Mouse (Mus musculus) ovary, postnatal 36 days (tissue): ENCODE measurements around the gene Timm17b.
A peak's percentile ranks its signal among the peaks of the same experiment; 100 is the strongest.
"Not testable (repeated sequence)": the region's sequence is repeated elsewhere in the genome, so short reads cannot be mapped to it uniquely, and the experiment has no call there.

Experiments used
- DNase-seq: peaks from one replicate; pipeline ENCODE4 v3.0.0; 2022; ENCODE audit warnings: low spot score, mixed read lengths

Gene Timm17b

GRCm38 (mm10) chrX:7898880-7899874 is at the start of gene Timm17b, which contains the start of gene Pqbp1:
TSS of gene Timm17b (plus strand) at chrX:7899357.
TSS of gene Pqbp1 (minus strand) at chrX:7899269.
- DNase-seq, result peak; percentile 80

DNA sequence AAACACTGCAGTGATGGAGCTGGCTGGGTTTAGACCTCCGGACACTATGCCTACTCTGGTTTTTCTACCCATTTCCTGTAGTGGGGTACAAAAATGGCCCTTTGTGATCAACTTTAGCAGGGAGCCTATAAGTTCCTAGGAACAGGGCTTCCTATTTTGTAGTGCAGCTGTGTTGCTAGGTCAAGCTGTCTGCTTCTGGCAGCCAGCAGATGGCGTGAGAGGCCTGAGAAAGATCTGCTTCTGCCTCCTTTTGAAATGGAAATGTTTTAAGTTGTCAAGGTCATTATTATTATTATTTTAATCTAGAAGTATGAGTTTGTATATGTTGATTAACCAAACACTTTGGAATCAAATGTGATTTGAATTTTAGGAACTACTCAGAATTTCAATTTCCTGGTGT is 44.6 kb upstream of the Timm17b start:
- peak; percentile 12 for DNase-seq

GRCm38 (mm10) chrX:7859191-7859753 is 39.9 kb upstream of the Timm17b start:
- DNase-seq, result no peak

GRCm38 (mm10) chrX:7863181-7863580 is 36.0 kb upstream of the Timm17b start:
- no peak for DNase-seq

DNA sequence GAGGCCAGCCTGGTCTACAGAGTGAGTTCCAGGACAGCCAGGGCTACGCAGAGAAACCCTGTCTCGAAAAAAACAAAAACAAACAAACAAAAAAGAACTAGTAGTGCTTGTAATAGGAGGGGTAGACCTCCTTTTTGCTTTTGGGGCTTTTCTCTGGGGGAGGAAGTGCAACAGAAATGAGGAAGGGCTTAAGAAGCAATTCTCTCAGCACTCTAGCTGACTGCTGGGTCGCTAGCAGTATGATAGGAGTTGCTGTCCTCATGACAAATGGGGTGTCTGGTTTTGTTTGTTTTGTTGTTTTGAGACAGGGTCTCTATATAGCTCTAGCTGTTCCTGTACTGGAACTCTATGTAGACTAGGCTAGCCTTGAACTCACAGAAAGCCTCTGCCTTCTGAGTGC is 34.6 kb upstream of the Timm17b start:
- DNase-seq, result no peak

DNA sequence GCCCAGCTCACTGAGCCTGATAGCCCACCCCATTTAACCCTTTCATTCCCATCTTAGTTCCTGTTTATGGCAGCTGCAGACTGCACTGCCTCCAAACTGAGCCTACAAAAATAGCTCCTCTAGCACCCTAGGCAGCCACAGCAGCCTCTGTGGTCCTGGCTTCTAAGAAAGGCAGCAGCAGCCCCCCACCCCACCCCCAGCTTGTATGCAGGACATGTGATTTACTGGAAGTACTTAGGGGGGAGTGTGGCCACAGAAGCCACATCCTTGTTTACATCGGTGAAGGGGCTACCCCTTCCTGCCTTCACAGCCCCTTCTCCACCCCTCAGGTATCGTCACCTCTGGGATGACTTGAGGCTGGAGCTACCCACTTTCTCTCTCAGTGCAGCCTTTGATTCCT is 33.8 kb upstream of the Timm17b start:
- no peak for DNase-seq

- no peak for DNase-seq
Observed at GRCm38 (mm10) chrX:7865786-7866185, 33.4 kb upstream of the Timm17b start.

- DNase-seq, result no peak
Observed at GRCm38 (mm10) chrX:7867141-7867540, 32.0 kb upstream of the Timm17b start.

DNA sequence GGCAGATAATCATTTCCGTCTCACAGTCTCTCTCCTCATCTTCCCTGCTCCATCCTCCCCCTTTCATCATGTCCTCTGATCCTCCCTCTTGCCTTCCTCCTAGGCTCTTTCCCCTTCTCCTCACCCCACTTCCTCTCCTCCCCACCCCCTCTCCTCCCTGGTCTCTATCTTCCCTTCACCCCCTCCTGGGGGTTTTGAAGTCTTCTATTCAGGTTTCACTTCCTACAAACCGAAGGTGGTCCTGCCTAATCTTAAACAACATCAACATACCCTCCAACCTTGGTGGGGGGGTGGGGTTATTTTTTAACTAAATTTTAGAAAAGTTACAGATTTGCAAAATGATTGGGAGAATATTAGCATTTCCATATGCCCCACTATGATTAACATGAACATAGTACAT is 30.7 kb upstream of the Timm17b start:
- DNase-seq, result no peak

- no peak for DNase-seq
Observed at GRCm38 (mm10) chrX:7869826-7870225, 29.3 kb upstream of the Timm17b start.

GRCm38 (mm10) chrX:7878007-7878419 is 21.1 kb upstream of the Timm17b start, which contains the start of gene Pim2:
TSS of gene Pim2 (plus strand) at chrX:7878262.
- DNase-seq, result peak; percentile 77

DNA sequence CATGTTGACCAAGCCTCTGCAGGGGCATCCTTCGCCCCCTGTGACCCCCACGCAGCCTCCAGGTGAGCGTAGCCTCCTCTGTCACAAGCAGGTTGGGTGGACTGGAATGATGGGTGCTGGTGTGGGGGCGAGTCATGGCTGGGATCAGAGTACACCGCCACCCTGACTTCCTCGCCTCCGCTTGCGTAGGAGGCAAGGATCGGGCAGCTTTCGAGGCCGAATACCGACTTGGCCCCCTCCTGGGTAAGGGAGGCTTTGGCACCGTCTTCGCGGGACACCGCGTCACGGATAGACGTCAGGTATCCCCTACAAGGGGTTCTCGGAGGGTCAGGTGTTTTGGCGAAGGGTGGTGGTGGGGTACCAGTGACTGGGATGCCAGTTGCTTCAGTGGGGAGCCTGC is 20.7 kb upstream of the Timm17b start:
- DNase-seq, result peak; percentile 22

DNA sequence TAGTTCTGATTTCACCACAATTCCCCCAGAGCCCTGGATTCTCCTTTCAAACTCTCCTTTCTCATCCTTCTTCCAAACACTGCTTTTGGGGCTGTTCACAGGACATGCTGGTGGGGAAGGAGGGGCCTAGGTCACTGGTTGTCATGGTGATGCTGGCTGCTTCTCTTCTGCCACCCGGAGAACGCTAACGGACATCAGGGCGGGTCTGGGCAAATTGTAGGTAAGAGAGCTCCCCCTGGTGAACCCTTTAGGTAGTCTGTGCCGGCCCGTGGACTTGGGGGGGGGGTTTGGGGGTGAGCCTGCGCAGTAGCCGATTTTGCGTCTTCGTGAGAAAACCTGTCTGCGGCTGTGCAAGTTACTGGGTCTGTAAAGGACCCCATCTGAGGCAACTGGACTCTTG is 19.3 kb upstream of the Timm17b start:
- DNase-seq, result peak; percentile 45

DNA sequence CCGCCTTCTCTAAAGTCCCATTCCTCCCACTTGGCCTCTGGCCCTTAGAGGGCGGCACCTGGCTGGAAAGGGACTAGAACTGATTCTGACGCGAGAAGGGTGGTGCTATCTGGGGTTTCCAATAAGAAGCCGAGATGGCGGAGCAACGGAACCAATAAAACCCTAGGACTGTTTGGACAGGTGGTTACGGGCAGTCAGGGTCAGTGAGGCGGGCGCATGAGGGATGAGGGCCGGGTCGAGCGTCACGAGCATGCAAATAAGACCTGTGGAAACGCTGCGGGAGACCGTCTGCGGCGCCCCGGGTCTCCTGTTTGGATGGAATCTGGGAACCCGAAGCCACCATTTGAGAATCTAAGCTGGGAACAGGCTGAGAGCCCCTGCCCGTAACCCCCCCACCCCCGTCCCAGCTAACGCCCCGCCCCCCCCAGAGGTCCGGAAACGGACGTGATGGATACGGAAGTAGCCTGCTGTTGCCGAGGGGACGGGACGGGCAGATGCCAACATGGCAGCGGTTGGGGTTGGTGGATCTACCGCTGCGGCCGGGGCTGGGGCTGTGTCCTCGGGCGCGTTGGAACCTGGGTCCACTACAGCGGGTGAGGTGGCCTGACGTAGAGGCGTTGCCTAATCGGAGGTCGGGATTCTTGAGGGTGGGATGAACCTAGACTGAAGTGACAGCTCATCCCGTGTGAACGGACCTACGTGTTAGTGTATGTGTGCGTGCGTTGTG is 15.2 kb upstream of the Timm17b start, which contains the start of gene Slc35a2:
Gene Slc35a2 (plus strand): TSS at position 188 of the 727 bp plus-strand sequence.
- DNase-seq, result peak; percentile 76

- DNase-seq, result no peak
Observed at GRCm38 (mm10) chrX:7898211-7898610, 946 bp upstream of the Timm17b start.

GRCm38 (mm10) chrX:7904441-7904840 is 5.3 kb downstream of the Timm17b start:
- DNase-seq, result no peak

GRCm38 (mm10) chrX:7907735-7908134 is 8.6 kb downstream of the Timm17b start, which contains the start of gene Gm10491:
TSS of gene Gm10491 (minus strand) at chrX:7907835.
- DNase-seq, result no peak

DNA sequence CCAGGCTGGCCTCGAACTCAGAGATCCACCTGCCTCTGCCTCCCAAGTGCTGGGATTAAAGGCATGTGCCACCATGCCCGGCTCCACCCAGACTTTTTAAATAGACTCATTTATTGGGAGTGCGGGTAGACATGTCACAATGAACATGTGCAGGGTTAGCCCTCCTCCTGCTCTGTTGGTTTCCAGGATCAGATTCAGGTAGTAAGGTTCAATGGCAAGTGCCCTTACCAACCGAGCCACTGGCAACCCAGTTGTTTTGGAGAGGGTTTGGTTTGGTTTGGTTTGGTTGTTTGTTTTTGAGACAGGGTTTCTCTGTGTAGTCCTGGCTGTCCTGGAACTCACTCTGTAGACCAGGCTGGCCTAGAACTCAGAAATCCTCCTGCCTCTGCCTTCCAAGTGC is 10.1 kb downstream of the Timm17b start, which contains the start of gene Gm10490:
Gene Gm10490 (plus strand): TSS at position 301 of the 400 bp plus-strand sequence.
- not testable (repeated sequence) for DNase-seq

DNA sequence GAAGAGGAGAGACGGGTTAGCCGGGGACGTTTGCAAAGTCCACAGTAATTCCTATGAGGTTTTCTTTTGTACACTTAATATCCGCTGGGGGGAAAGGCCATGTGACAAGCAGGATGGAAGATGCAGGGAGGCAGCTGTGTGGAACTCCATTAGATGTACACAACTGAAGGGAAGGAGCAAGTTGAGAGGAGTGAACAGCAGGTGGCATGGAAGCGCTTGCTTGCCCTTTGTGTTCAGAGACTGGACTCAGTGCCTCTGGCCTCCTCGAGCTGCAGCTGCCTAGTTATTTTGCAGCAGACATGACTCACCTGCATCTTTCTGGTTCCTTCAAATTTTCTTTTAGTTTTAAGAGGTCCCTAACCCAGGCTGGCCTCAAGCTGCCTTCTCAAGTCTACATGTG is 11.3 kb downstream of the Timm17b start:
- DNase-seq, result no peak

GRCm38 (mm10) chrX:7915669-7916068 is 16.5 kb downstream of the Timm17b start:
- peak; percentile 44 for DNase-seq

- DNase-seq, result not testable (repeated sequence)
Observed at GRCm38 (mm10) chrX:7917960-7918359, 18.8 kb downstream of the Timm17b start.
